Mouse (Mus musculus) liver, embryonic 13.5 days (tissue): ENCODE data around the gene Cd274. TPM values are rescaled to one million over a fixed set of nuclear protein-coding genes. Genes with fewer than 3 reads are reported as not detected.
A peak's percentile ranks its signal among the peaks of the same experiment; 100 is the strongest.

Experiments
- ATAC-seq: fragments of 200-750 bp; cut with Nextera tagmentation; 2 replicates; pipeline ENCODE4 v1.8.0; 2017; ENCODE audit warnings: low read depth, mild to moderate bottlenecking, moderate number of reproducible peaks, moderate library complexity
- DNase-seq: peaks from one replicate; pipeline ENCODE4 v3.0.0; 2022
- H3K27ac ChIP-seq: fragments of 300-500 bp; sonication (generic); 2 replicates; pipeline ENCODE4 v1.5.1; 2015; ENCODE audit warnings: moderate library complexity, mild to moderate bottlenecking, inconsistent platforms
- H3K27me3 ChIP-seq: fragments of 300-500 bp; sonication (generic); 2 replicates; pipeline ENCODE4 v1.6.1; 2015; ENCODE audit warnings: mild to moderate bottlenecking, inconsistent platforms
- H3K36me3 ChIP-seq: fragments of 300-500 bp; sonication (generic); 2 replicates; pipeline ENCODE4 v1.6.1; 2015; ENCODE audit warnings: mild to moderate bottlenecking, inconsistent platforms
- H3K4me1 ChIP-seq: fragments of 300-500 bp; sonication (generic); replicated peaks from 2 replicates; pipeline ENCODE4 v1.6.1; 2015; ENCODE audit warnings: inconsistent platforms
- H3K4me2 ChIP-seq: fragments of 300-500 bp; sonication (generic); 2 replicates; pipeline ENCODE4 v1.6.1; 2015; ENCODE audit warnings: inconsistent platforms, mild to moderate bottlenecking, moderate library complexity
- H3K4me3 ChIP-seq: fragments of 300-500 bp; sonication (generic); replicated peaks from 2 replicates; pipeline ENCODE4 v1.5.1; 2015; ENCODE audit warnings: mild to moderate bottlenecking, inconsistent platforms
- H3K9ac ChIP-seq: fragments of 300-500 bp; sonication (generic); 2 replicates; pipeline ENCODE4 v1.6.1; 2015; ENCODE audit warnings: mild to moderate bottlenecking, inconsistent platforms
- H3K9me3 ChIP-seq: fragments of 300-500 bp; sonication (generic); replicated peaks from 2 replicates; pipeline ENCODE4 v1.6.1; 2016; ENCODE audit warnings: inconsistent platforms
- WGBS: fragments of 180-500 bp; shearing (Covaris S2); methylation state at CpG from one replicate; pipeline ENCODE4 v1.1.7; 2015; ENCODE audit not compliant: insufficient replicate concordance; 5-methylcytosine and 5-hydroxymethylcytosine counted together
- polyA plus RNA-seq: library from polyadenylated mRNA; unstranded; fragments of >200 nt; fragmentation: Nextera tagmentation; extraction: Ambion mirVana; gene quantifications from 2 replicates; pipeline ENCODE4 v1.2.1, GENCODE M21; 2015

Gene Cd274
- polyA plus RNA-seq, 1 experiment from 2014 or later = 0.16 TPM

DNA sequence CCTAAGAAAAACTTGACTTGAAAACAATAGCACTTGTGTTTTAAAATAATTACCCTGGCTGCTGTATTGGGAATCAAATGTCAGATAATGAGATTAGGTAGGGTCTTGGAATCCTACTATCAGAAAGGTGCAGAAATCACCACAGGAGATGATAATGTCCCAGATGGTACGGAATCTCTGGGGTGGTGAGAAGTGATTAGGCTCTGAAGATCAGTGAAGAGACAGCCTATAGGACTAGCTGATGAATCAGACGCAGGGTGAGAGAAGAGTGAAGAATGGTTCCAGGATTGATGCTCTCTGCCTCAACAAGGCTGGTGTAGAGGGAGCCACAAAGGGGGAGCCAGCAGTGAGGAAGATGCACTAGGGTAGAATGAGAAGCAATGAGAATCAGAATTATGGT, 49.9 kb downstream of the Cd274 start:
- no peak for DNase-seq
- ATAC-seq = no peak

DNA sequence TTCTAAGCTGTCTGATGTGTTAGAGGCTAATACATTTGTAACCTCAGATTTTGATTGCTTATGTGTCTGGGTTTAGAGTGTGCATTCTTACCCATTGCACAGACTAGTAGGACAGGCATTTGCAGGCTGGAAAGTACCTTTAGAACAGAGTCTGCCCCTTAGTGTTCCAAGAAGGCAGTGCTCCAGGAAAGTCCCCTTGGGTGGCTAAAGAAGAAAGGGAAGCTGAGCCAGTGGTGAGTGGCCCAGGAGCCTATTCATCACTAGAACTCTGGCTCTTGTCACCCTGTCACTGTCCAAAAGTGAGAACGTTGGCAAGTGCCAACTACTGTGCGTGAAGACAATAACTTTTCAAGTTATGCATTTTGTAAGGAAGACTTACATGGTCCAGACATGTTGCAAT, 50.6 kb downstream of the Cd274 start:
- Histone ChIP-seq H3K4me1 (peaks cover 27% of the 10 kb centered on the region), H3K4me2 (no peak overlapping the region), H3K4me3 (no peak overlapping the region), H3K9ac (no peak overlapping the region), H3K9me3 (no peaks in the 10 kb centered on the region), H3K27ac (0 out of 2 replicates have a peak overlapping the region, but pooled peaks have one; percentile 72), H3K36me3 (no peaks in the 10 kb centered on the region), H3K27me3 (no peaks in the 10 kb centered on the region)
- no peak for ATAC-seq
- 18% methylated on average over 2 of the region's 2 CpGs for WGBS
- DNase-seq = no peak

More for the DNA sequence above, 49.9 kb downstream of the Cd274 start:
- Histone ChIP-seq H3K4me3 (no peak overlapping the region), H3K4me1 (peaks cover 27% of the 10 kb centered on the region), H3K9me3 (no peaks in the 10 kb centered on the region), H3K27ac (no peak overlapping the region), H3K36me3 (no peaks in the 10 kb centered on the region), H3K27me3 (no peaks in the 10 kb centered on the region), H3K4me2 (no peak overlapping the region), H3K9ac (no peak overlapping the region)
- WGBS = 26% methylated on average over 2 of the region's 2 CpGs

DNA sequence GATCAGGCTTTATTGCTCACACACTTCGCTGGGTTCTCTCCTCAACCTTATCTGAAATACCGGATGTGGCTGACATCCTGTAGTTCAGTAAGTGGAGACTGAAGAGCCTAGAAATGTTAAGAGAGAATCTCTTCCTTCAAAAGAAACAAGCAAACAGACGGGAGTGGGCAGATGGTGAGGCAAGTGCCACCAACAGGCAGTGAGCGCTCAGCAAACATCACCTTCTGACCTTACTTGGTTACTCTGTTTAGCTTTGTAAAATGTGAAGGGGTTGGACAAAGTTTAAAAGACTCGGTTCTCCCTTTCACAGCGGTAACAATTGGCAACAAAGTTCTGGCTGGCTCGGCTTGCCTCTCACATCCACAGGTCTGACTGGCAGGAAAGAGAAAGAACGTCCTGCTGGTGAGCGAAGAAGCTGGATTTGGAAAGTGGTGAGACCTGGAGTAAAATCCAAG, 51.4 kb downstream of the Cd274 start:
- Histone ChIP-seq H3K27ac (peak overlapping the region; percentile 72), H3K9me3 (no peaks in the 10 kb centered on the region), H3K27me3 (no peaks in the 10 kb centered on the region), H3K4me2 (peak overlapping the region; percentile 32), H3K4me3 (no peak overlapping the region), H3K36me3 (no peaks in the 10 kb centered on the region), H3K9ac (no peak overlapping the region), H3K4me1 (peaks cover 27% of the 10 kb centered on the region)
- 4% methylated on average over 9 of the region's 9 CpGs for WGBS
- no peak for DNase-seq
- peak; percentile 48 for ATAC-seq

- Histone ChIP-seq H3K4me1 (peaks cover 27% of the 10 kb centered on the region), H3K4me2 (no peak overlapping the region), H3K9ac (no peak overlapping the region), H3K4me3 (no peak overlapping the region), H3K9me3 (no peaks in the 10 kb centered on the region), H3K27me3 (no peaks in the 10 kb centered on the region), H3K36me3 (no peaks in the 10 kb centered on the region), H3K27ac (peak overlapping the region; percentile 72; the same call in 1 of the 2 replicates)
- DNase-seq (no peak), ATAC-seq (no peak)
- WGBS = 17% methylated on average over 3 of the region's 3 CpGs
Observed at GRCm38 (mm10) chr19:29419506-29419905, 52.3 kb downstream of the Cd274 start.

DNA sequence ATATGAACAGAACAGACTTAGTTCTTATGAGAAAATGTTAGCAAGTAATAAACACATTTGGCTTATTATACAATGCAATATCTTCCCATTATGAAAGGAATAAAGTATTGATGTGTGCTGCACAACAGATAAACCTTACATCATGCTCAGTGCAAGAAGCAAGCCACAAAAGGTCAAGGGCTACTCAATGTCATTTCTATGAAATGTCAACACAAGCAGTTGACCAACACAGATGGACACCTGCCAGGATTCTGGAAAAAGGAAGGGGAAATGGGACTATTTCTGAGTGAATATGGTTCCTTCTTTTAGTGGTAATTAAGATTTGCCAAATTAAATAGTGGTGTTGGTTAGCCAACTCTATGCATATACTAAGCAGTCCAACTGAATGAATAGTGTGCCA, 52.7 kb downstream of the Cd274 start:
- Histone ChIP-seq H3K36me3 (no peaks in the 10 kb centered on the region), H3K4me1 (peaks cover 27% of the 10 kb centered on the region), H3K4me3 (no peak overlapping the region), H3K27me3 (no peaks in the 10 kb centered on the region), H3K27ac (no peak overlapping the region), H3K9ac (no peak overlapping the region), H3K4me2 (no peak overlapping the region), H3K9me3 (no peaks in the 10 kb centered on the region)
- DNase-seq (no peak), ATAC-seq (no peak)

DNA sequence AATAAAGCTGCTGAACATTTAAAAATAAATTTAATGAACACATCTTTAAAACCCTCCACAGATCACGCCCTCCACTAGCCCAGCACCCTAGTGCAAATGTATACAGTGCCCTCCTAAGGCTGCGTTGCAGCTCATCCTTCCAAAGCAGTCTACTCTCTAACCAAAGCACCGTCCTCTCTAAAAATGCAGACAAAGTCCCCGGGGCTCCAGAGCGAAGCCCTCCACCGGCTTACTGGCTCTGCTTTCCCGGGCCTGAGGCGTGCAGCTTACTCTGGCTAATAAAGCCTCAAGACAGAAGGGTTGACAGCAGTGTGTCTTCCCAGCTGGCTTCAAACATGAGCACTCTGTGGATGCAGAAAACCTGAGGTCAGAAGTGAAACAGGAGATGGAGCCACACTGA, 53.1 kb downstream of the Cd274 start:
- Histone ChIP-seq H3K27me3 (no peaks in the 10 kb centered on the region), H3K4me1 (peaks cover 27% of the 10 kb centered on the region), H3K9me3 (no peaks in the 10 kb centered on the region), H3K9ac (no peak overlapping the region), H3K4me2 (no peak overlapping the region), H3K27ac (no peak overlapping the region), H3K36me3 (no peaks in the 10 kb centered on the region), H3K4me3 (no peak overlapping the region)
- WGBS = 78% methylated on average over 8 of the region's 8 CpGs
- DNase-seq = no peak
- no peak for ATAC-seq

DNA sequence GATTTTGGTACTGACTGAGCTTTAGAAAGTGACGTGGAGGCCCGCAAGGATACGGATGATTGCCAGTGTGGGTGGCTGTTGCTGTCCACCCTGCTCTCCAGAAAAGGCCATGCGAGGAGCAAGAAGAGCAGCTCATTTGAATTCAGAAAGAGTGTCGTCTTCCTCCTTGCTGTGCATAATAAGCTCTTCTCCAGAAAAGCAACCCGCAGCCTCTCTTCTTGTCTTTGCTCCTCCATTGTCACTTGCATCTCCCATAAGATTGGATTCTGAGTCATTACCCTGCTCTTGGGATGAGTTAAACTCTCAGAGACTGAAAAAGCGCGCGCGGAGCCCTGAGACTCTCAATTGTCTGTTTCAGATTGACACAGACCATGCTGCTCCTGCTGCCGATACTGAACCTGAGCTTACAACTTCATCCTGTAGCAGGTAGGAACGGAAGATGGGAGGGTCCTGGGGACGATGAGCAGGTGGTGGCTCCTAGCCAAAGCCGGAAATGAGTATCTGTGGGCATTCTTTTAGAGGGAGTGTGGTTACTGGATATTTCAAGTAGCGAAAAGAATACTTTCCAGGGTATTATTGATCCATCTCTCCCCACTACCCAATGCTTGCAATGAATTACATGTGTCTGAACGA, 54.9 kb downstream of the Cd274 start:
- no peak for ATAC-seq
- no peaks in the 10 kb centered on the region for H3K9me3 ChIP-seq
- H3K27me3 ChIP-seq = no peaks in the 10 kb centered on the region
- H3K4me1 ChIP-seq = peaks cover 25% of the 10 kb centered on the region
- DNase-seq = no peak
- H3K9ac ChIP-seq = no peak overlapping the region
- no peaks in the 10 kb centered on the region for H3K36me3 ChIP-seq
- no peak overlapping the region for H3K4me2 ChIP-seq
- WGBS = 74% methylated on average over 16 of the region's 16 CpGs
- H3K4me3 ChIP-seq = no peak overlapping the region
- no peak overlapping the region for H3K27ac ChIP-seq

GRCm38 (mm10) chr19:29422796-29423195, 55.5 kb downstream of the Cd274 start:
- DNase-seq = no peak
- no peak overlapping the region for H3K4me3 ChIP-seq
- no peak overlapping the region for H3K4me2 ChIP-seq
- no peaks in the 10 kb centered on the region for H3K9me3 ChIP-seq
- peaks cover 20% of the 10 kb centered on the region for H3K4me1 ChIP-seq
- no peaks in the 10 kb centered on the region for H3K27me3 ChIP-seq
- no peak for ATAC-seq
- H3K27ac ChIP-seq = no peak overlapping the region
- H3K36me3 ChIP-seq = no peaks in the 10 kb centered on the region
- no peak overlapping the region for H3K9ac ChIP-seq
- WGBS = 63% methylated on average over 7 of the region's 7 CpGs

DNA sequence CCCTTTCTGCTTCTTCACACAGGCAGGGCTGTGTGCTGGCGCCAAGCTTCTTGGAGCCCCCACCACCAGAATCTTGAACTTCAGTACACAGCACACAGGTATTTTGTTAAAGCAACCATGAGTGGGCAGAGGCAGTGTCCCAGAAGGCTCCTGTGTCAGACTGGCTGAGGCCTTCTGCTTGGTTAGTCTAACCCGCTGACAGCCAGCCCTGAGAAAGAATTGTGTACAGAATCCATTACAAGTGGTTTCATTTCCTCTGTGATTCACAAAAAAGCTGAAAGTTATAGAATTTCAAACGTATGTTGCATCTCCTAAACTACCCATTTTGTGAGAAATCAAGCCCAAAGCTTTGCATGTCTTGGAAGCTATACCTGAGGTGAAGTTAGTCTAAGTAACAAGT, 63.3 kb downstream of the Cd274 start:
- WGBS = 55% methylated on average over 3 of the region's 3 CpGs
- Histone ChIP-seq H3K9me3 (no peaks in the 10 kb centered on the region), H3K4me3 (no peak overlapping the region), H3K9ac (no peak overlapping the region), H3K4me1 (peaks cover 14% of the 10 kb centered on the region), H3K4me2 (no peak overlapping the region), H3K36me3 (no peaks in the 10 kb centered on the region), H3K27ac (no peak overlapping the region), H3K27me3 (no peaks in the 10 kb centered on the region)
- DNase-seq (no peak), ATAC-seq (no peak)

DNA sequence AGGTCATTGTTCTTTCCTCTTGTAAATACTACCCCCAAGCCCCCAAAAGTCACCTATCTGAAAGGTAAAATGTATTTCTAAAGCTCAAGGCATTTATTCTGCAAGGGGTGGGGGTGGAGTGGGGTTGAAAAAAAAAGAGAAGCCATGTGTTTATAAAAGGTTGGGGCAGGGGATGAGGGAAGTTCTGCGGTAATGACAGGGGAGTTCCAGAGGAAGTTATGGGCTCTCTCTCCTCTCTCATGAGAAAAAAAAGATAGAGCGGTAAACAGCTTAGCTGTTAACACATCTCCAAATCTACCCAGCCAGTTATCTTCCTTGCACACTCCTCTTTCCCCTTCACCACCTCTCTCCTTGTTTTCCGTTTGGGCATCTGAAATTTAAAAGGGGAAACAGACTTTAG, 63.7 kb downstream of the Cd274 start:
- H3K4me3 ChIP-seq = no peak overlapping the region
- H3K36me3 ChIP-seq = no peaks in the 10 kb centered on the region
- H3K27ac ChIP-seq = no peak overlapping the region
- no peaks in the 10 kb centered on the region for H3K27me3 ChIP-seq
- H3K4me2 ChIP-seq = no peak overlapping the region; the same call in 1 of the 2 replicates
- peaks cover 14% of the 10 kb centered on the region for H3K4me1 ChIP-seq
- peak; percentile 53; the same call in 1 of the 2 replicates for ATAC-seq
- DNase-seq = no peak
- no peak overlapping the region for H3K9ac ChIP-seq
- WGBS = 14% methylated on average over 3 of the region's 3 CpGs
- H3K9me3 ChIP-seq = no peaks in the 10 kb centered on the region

GRCm38 (mm10) chr19:29436793-29437479, 69.7 kb downstream of the Cd274 start:
- ATAC-seq = no peak
- H3K9ac ChIP-seq = no peak overlapping the region
- 75% methylated on average over 18 of the region's 18 CpGs for WGBS
- no peaks in the 10 kb centered on the region for H3K9me3 ChIP-seq
- no peak overlapping the region for H3K4me3 ChIP-seq
- no peak overlapping the region for H3K4me2 ChIP-seq
- no peaks in the 10 kb centered on the region for H3K27me3 ChIP-seq
- DNase-seq = no peak
- H3K36me3 ChIP-seq = no peaks in the 10 kb centered on the region
- peaks cover 6% of the 10 kb centered on the region for H3K4me1 ChIP-seq
- H3K27ac ChIP-seq = no peak overlapping the region
